Mouse (Mus musculus) embryo, embryonic 10 days (tissue): ENCODE results near the gene Lrp2bp.

ENCODE experiments used
- DNase-seq: peaks from one replicate; pipeline ENCODE4 v3.0.0-alpha.2; 2015; ENCODE audit warnings: low spot score

Gene Lrp2bp

GRCm38 (mm10) chr8:46036217-46036616 is 37.1 kb downstream of the Lrp2bp start:
- no peak for DNase-seq

- DNase-seq: no peak
Observed at GRCm38 (mm10) chr8:46039666-46040065, 40.6 kb downstream of the Lrp2bp start.

- no peak for DNase-seq
Observed at GRCm38 (mm10) chr8:46040260-46040659, 41.2 kb downstream of the Lrp2bp start.

GRCm38 (mm10) chr8:46072798-46073197 is 73.7 kb downstream of the Lrp2bp start:
- DNase-seq: no peak

GRCm38 (mm10) chr8:46073540-46074140 is 74.5 kb downstream of the Lrp2bp start:
- no peak for DNase-seq

- no peak for DNase-seq
Observed at GRCm38 (mm10) chr8:46075223-46075622, 76.1 kb downstream of the Lrp2bp start.

GRCm38 (mm10) chr8:46078866-46079265 is 79.8 kb downstream of the Lrp2bp start:
- DNase-seq: no peak
